Mouse (Mus musculus) left cerebral cortex, postnatal 25 days (tissue): ENCODE measurements at regions not wholly inside any gene's neighbourhood (a gene's known extent, or its start where the extent isn't known, plus 50 kb on each side); places are given as distances from the start of the nearest gene placed in this dataset.

Experiments used
- DNase-seq, 2 experiments: peaks; one replicate each; pipeline ENCODE4 v3.0.0; 2022; ENCODE audit warnings: low spot score in 2 of 2, mixed read lengths in 1 of 2
- intact Hi-C: fragments of 180-260 bp; cut with DNase I; formaldehyde crosslinking; loops from one replicate; pipeline ENCODE4 v1.15.1; 2025

- intact Hi-C loops: no loop called here
- DNase-seq: no peak
Measured at GRCm38 (mm10) chr3:45981851-45982250, 466.2 kb downstream of the Pabpc4l start.

GRCm38 (mm10) chr3:45968655-45969054, 479.4 kb downstream of the Pabpc4l start:
- peak in 1 of 2 experiments; percentile 45 for DNase-seq

GRCm38 (mm10) chr3:45934435-45934834, 513.6 kb downstream of the Pabpc4l start:
- intact Hi-C loops: no loop called here

More at GRCm38 (mm10) chr3:45968655-45969054, 479.4 kb downstream of the Pabpc4l start:
- intact Hi-C loops: loop anchor here (10.0 kb wide), 2 partner anchors 366 to 586 kb away; no protein-coding TSS in a partner anchor

GRCm38 (mm10) chr3:45924338-45924737, 523.7 kb downstream of the Pabpc4l start:
- intact Hi-C loops: no loop called here
- no peak for DNase-seq

More at GRCm38 (mm10) chr3:45934435-45934834, 513.6 kb downstream of the Pabpc4l start:
- no peak for DNase-seq
